Mouse (Mus musculus) brown adipose tissue, adult 24 weeks (tissue): ENCODE results near the gene 2210407C18Rik. TPM values are rescaled to one million over a fixed set of nuclear protein-coding genes. Genes with fewer than 3 reads are reported as not detected.

ENCODE experiments used
- polyA plus RNA-seq: library from polyadenylated mRNA; stranded (reverse); fragments of >200 nt; gene quantifications from 2 replicates; pipeline ENCODE4 v1.2.4, GENCODE M21; 2012; ENCODE audit not compliant: missing spikeins, insufficient read depth, insufficient read length

Gene 2210407C18Rik
- polyA plus RNA-seq, 1 experiment = not detected

Other genes with a start within 250 kb of the 2210407C18Rik start
- not detected in 2 replicates for gene Lypd8, start 237.0 kb downstream of the 2210407C18Rik start, polyA plus RNA-seq
- gene 1810065E05Rik, start 195.0 kb downstream of the 2210407C18Rik start, polyA plus RNA-seq = not detected in 2 replicates
- not detected in 2 replicates for gene Gm12253, start 183.5 kb downstream of the 2210407C18Rik start, polyA plus RNA-seq
- gene Lypd9, start 163.2 kb downstream of the 2210407C18Rik start, polyA plus RNA-seq = not detected in 2 replicates
- not detected in 2 replicates for gene Olfr30, start 153.8 kb downstream of the 2210407C18Rik start, polyA plus RNA-seq
- not detected in 2 replicates for gene Olfr332, start 123.5 kb downstream of the 2210407C18Rik start, polyA plus RNA-seq
- gene Olfr331, start 113.5 kb downstream of the 2210407C18Rik start, polyA plus RNA-seq = not detected in 2 replicates
- gene Olfr330, start 81.2 kb downstream of the 2210407C18Rik start, polyA plus RNA-seq = not detected in 2 replicates
- not detected in 2 replicates for gene Olfr329-ps, start 69.7 kb downstream of the 2210407C18Rik start, polyA plus RNA-seq
- gene Olfr328, start 60.4 kb downstream of the 2210407C18Rik start, polyA plus RNA-seq = not detected in 2 replicates
- not detected in 2 replicates for gene Olfr224, start 45.5 kb downstream of the 2210407C18Rik start, polyA plus RNA-seq
- gene Olfr325, start 38.3 kb downstream of the 2210407C18Rik start, polyA plus RNA-seq = not detected in 2 replicates
- gene Olfr324, start 21.0 kb downstream of the 2210407C18Rik start, polyA plus RNA-seq = not detected in 2 replicates
- gene Olfr323, start 14.4 kb upstream of the 2210407C18Rik start, polyA plus RNA-seq = not detected in 2 replicates
- gene Trim58, start 24.4 kb upstream of the 2210407C18Rik start, polyA plus RNA-seq = not detected in 2 replicates
- not detected in 2 replicates for gene Olfr322, start 42.7 kb upstream of the 2210407C18Rik start, polyA plus RNA-seq
- gene Olfr320, start 65.0 kb upstream of the 2210407C18Rik start, polyA plus RNA-seq = not detected in 2 replicates
- not detected in 2 replicates for gene Olfr319, start 83.1 kb upstream of the 2210407C18Rik start, polyA plus RNA-seq
- gene Olfr318, start 107.9 kb upstream of the 2210407C18Rik start, polyA plus RNA-seq = not detected in 2 replicates
- gene Olfr317, start 123.1 kb upstream of the 2210407C18Rik start, polyA plus RNA-seq = not detected in 2 replicates
- not detected in 2 replicates for gene Olfr316, start 136.7 kb upstream of the 2210407C18Rik start, polyA plus RNA-seq
- not detected in 2 replicates for gene Olfr315, start 157.1 kb upstream of the 2210407C18Rik start, polyA plus RNA-seq
- not detected in 2 replicates for gene Olfr314, start 166.9 kb upstream of the 2210407C18Rik start, polyA plus RNA-seq
- not detected in 2 replicates for gene Fam183b, start 185.9 kb upstream of the 2210407C18Rik start, polyA plus RNA-seq
- not detected in 2 replicates for gene Olfr313, start 198.9 kb upstream of the 2210407C18Rik start, polyA plus RNA-seq
- not detected in 2 replicates for gene Olfr312, start 213.2 kb upstream of the 2210407C18Rik start, polyA plus RNA-seq
- gene Olfr311, start 223.2 kb upstream of the 2210407C18Rik start, polyA plus RNA-seq = not detected in 2 replicates
- gene Gm12258, start 231.1 kb upstream of the 2210407C18Rik start, polyA plus RNA-seq = 0.44 and 0.96 TPM in 2 replicates